Mouse (Mus musculus) MEL (cell line): ENCODE measurements around the gene Lrrk1. TPM values are rescaled to one million over a fixed set of nuclear protein-coding genes. Genes with fewer than 3 reads are reported as not detected.

Experiments used
- DNase-seq: peaks from one replicate; pipeline ENCODE4 v3.0.0; 2011; ENCODE audit warnings: low read depth, low spot score
- H3K27ac ChIP-seq: 2 replicates; pipeline ENCODE4 v1.5.1; 2012; ENCODE audit warnings: low read depth, mild to moderate bottlenecking, control low read depth, low read length, moderate library complexity; ENCODE audit not compliant: control insufficient read depth
- H3K27me3 ChIP-seq, 2 experiments: fragments of 150-350 bp in 1 of 2; sonication (generic) in 1 of 2; 2 replicates each; pipeline ENCODE4 v1.6.1; 2012; ENCODE audit warnings: low read length in 2 of 2, mild to moderate bottlenecking in 2 of 2, improper control_type of control experiment in 1 of 2, moderate library complexity in 1 of 2; ENCODE audit not compliant: insufficient read depth in 2 of 2, control insufficient read depth in 1 of 2
- H3K36me3 ChIP-seq, 2 experiments: 2 replicates each; pipeline ENCODE4 v1.6.1; 2012 to 2014; ENCODE audit warnings: low read length in 2 of 2, improper control_type of control experiment in 1 of 2, inconsistent platforms in 1 of 2, mild to moderate bottlenecking in 1 of 2; ENCODE audit not compliant: insufficient read depth in 2 of 2, control insufficient read depth in 1 of 2
- H3K4me1 ChIP-seq, 2 experiments: fragments of 150-350 bp in 1 of 2; sonication (generic) in 1 of 2; 2 replicates each; pipeline ENCODE4 v1.6.1; 2012; ENCODE audit warnings: low read length in 2 of 2, improper control_type of control experiment in 1 of 2, mild to moderate bottlenecking in 1 of 2; ENCODE audit not compliant: insufficient read depth in 2 of 2, control insufficient read depth in 1 of 2
- H3K4me3 ChIP-seq, 2 experiments: fragments of 150-350 bp in 1 of 2; sonication (generic) in 1 of 2; 2 replicates each; pipeline ENCODE4 v1.5.1; 2012; ENCODE audit warnings: low read depth in 2 of 2, low read length in 2 of 2, mild to moderate bottlenecking in 2 of 2, moderate library complexity in 2 of 2, control low read depth in 1 of 2, improper control_type of control experiment in 1 of 2; ENCODE audit not compliant: control insufficient read depth in 1 of 2, insufficient read depth in 1 of 2
- H3K79me2 ChIP-seq: 2 replicates; pipeline ENCODE4 v1.6.1; 2012; ENCODE audit warnings: mild to moderate bottlenecking, low read length, moderate library complexity; ENCODE audit not compliant: control insufficient read depth, poor library complexity, insufficient read depth
- H3K9ac ChIP-seq: 2 replicates; pipeline ENCODE4 v1.6.1; 2012; ENCODE audit warnings: low read depth, mild to moderate bottlenecking, control low read depth, low read length, moderate library complexity; ENCODE audit not compliant: control insufficient read depth, poor library complexity, severe bottlenecking
- H3K9me3 ChIP-seq: fragments of 150-350 bp; sonication (generic); replicated peaks from 2 replicates; pipeline ENCODE4 v1.6.1; 2012; ENCODE audit warnings: mild to moderate bottlenecking, low read length, improper control_type of control experiment, moderate library complexity; ENCODE audit not compliant: insufficient read depth
- BHLHE40 ChIP-seq: IDR thresholded peaks from 2 replicates; pipeline ENCODE4 v1.6.1; 2012; ENCODE audit warnings: low read depth, mild to moderate bottlenecking, inconsistent platforms, low read length, improper control_type of control experiment, borderline replicate concordance
- CHD1 ChIP-seq: IDR thresholded peaks from 2 replicates; pipeline ENCODE4 v1.6.1; 2012; ENCODE audit warnings: low read depth, mild to moderate bottlenecking, inconsistent platforms, low read length, improper control_type of control experiment
- CTCF ChIP-seq, 3 experiments: IDR thresholded peaks in 2 of 3; conservative IDR thresholded peaks in 1 of 3; 2 replicates each; pipeline ENCODE4 v1.5.1; 2011 to 2012; ENCODE audit warnings: low read length in 3 of 3, low read depth in 2 of 3, mild to moderate bottlenecking in 2 of 3, improper control_type of control experiment in 1 of 3, inconsistent platforms in 1 of 3, mixed read lengths in 1 of 3, moderate library complexity in 1 of 3; ENCODE audit not compliant: control insufficient read depth in 1 of 3, insufficient read depth in 1 of 3, poor library complexity in 1 of 3, severe bottlenecking in 1 of 3
- E2F4 ChIP-seq: IDR thresholded peaks from 2 replicates; pipeline ENCODE4 v1.6.1; 2011; ENCODE audit warnings: low read depth, low read length, improper control_type of control experiment, borderline replicate concordance
- EP300 ChIP-seq, 2 experiments: IDR thresholded peaks; 2 replicates each; pipeline ENCODE4 v1.6.1; 2011; ENCODE audit warnings: improper control_type of control experiment in 2 of 2, low read length in 2 of 2, low read depth in 1 of 2, mild to moderate bottlenecking in 1 of 2
- ETS1 ChIP-seq: IDR thresholded peaks from 2 replicates; pipeline ENCODE4 v1.6.1; 2012; ENCODE audit warnings: low read depth, mild to moderate bottlenecking, inconsistent platforms, low read length, improper control_type of control experiment, moderate library complexity
- GABPA ChIP-seq: IDR thresholded peaks from 2 replicates; pipeline ENCODE4 v1.6.1; 2012; ENCODE audit warnings: low read depth, mild to moderate bottlenecking, inconsistent platforms, low read length, improper control_type of control experiment, moderate library complexity
- GATA1 ChIP-seq: IDR thresholded peaks from 2 replicates; pipeline ENCODE4 v1.6.1; 2011; ENCODE audit warnings: low read depth, low read length, improper control_type of control experiment
- JUND ChIP-seq: IDR thresholded peaks from 2 replicates; pipeline ENCODE4 v1.6.1; 2011; ENCODE audit warnings: low read depth, mild to moderate bottlenecking, improper control_type of control experiment, low read length
- MAFK ChIP-seq: IDR thresholded peaks from 2 replicates; pipeline ENCODE4 v1.6.1; 2011; ENCODE audit warnings: low read depth, mild to moderate bottlenecking, low read length, improper control_type of control experiment, borderline replicate concordance
- MEF2A ChIP-seq: IDR thresholded peaks from 2 replicates; pipeline ENCODE4 v1.6.1; 2014; ENCODE audit warnings: low read depth, mild to moderate bottlenecking, inconsistent platforms, low read length, improper control_type of control experiment; ENCODE audit not compliant: poor library complexity, insufficient replicate concordance, severe bottlenecking; ENCODE audit errors: extremely low read depth
- NELFE ChIP-seq: IDR thresholded peaks from 2 replicates; pipeline ENCODE4 v1.6.1; 2011; ENCODE audit warnings: low read depth, low read length, improper control_type of control experiment
- POLR2A ChIP-seq, 2 experiments: IDR thresholded peaks; 2 replicates each; pipeline ENCODE4 v1.6.1; 2011 to 2012; ENCODE audit warnings: low read length in 2 of 2, mild to moderate bottlenecking in 2 of 2, control low read depth in 1 of 2, improper control_type of control experiment in 1 of 2, low read depth in 1 of 2, moderate library complexity in 1 of 2; ENCODE audit not compliant: control insufficient read depth in 1 of 2, insufficient read depth in 1 of 2, poor library complexity in 1 of 2
- POLR2AphosphoS2 ChIP-seq: IDR thresholded peaks from 2 replicates; pipeline ENCODE4 v1.6.1; 2011; ENCODE audit warnings: low read length, improper control_type of control experiment
- POLR2AphosphoS5 ChIP-seq: IDR thresholded peaks from 2 replicates; pipeline ENCODE4 v1.6.1; 2012; ENCODE audit warnings: low read depth, borderline replicate concordance, mild to moderate bottlenecking, inconsistent platforms, low read length, moderate library complexity, mixed read lengths
- RAD21 ChIP-seq: IDR thresholded peaks from 2 replicates; pipeline ENCODE4 v1.6.1; 2011; ENCODE audit warnings: mild to moderate bottlenecking, low read depth, low read length, improper control_type of control experiment
- RCOR1 ChIP-seq: IDR thresholded peaks from 2 replicates; pipeline ENCODE4 v1.6.1; 2012; ENCODE audit warnings: low read depth, mild to moderate bottlenecking, inconsistent platforms, low read length, improper control_type of control experiment
- SIN3A ChIP-seq: IDR thresholded peaks from 2 replicates; pipeline ENCODE4 v1.6.1; 2012; ENCODE audit warnings: low read length, improper control_type of control experiment, inconsistent platforms
- SMC3 ChIP-seq: IDR thresholded peaks from 2 replicates; pipeline ENCODE4 v1.6.1; 2011; ENCODE audit warnings: low read depth, low read length, improper control_type of control experiment
- TAL1 ChIP-seq: IDR thresholded peaks from 2 replicates; pipeline ENCODE4 v1.6.1; 2012; ENCODE audit warnings: mild to moderate bottlenecking, inconsistent platforms, low read length, moderate library complexity, mixed read lengths
- TCF12 ChIP-seq: IDR thresholded peaks from 2 replicates; pipeline ENCODE4 v1.6.1; 2014; ENCODE audit warnings: low read depth, mild to moderate bottlenecking, inconsistent platforms, low read length, improper control_type of control experiment, moderate library complexity
- UBTF ChIP-seq: IDR thresholded peaks from 2 replicates; pipeline ENCODE4 v1.6.1; 2012; ENCODE audit warnings: low read depth, mild to moderate bottlenecking, inconsistent platforms, low read length, improper control_type of control experiment, moderate library complexity, borderline replicate concordance; ENCODE audit not compliant: insufficient read depth
- USF1 ChIP-seq: IDR thresholded peaks from 2 replicates; pipeline ENCODE4 v1.6.1; 2014; ENCODE audit warnings: low read depth, mild to moderate bottlenecking, inconsistent platforms, low read length, improper control_type of control experiment, moderate library complexity
- ZKSCAN1 ChIP-seq: IDR thresholded peaks from 2 replicates; pipeline ENCODE4 v1.6.1; 2012; ENCODE audit warnings: low read depth, mild to moderate bottlenecking, inconsistent platforms, low read length, improper control_type of control experiment, moderate library complexity
- ZMIZ1 ChIP-seq: IDR thresholded peaks from 2 replicates; pipeline ENCODE4 v1.6.1; 2012; ENCODE audit warnings: low read depth, mild to moderate bottlenecking, inconsistent platforms, low read length, improper control_type of control experiment, moderate library complexity
- polyA plus RNA-seq, 2 experiments: library from polyadenylated mRNA; stranded (reverse) in 1 of 2; unstranded in 1 of 2; fragments of >175 nt in 1 of 2; fragments of >200 nt in 1 of 2; gene quantifications; 2 replicates each; pipeline versions ENCODE4 v1.2.1 to v1.2.4; 2012; ENCODE audit warnings: low replicate concordance in 2 of 2, low read depth in 1 of 2; ENCODE audit not compliant: insufficient read length in 2 of 2, insufficient read depth in 1 of 2, missing spikeins in 1 of 2
- total RNA-seq: library from RNA; depleted of rRNA; stranded (reverse); fragments of 300-350 nt; gene quantifications from 2 replicates; pipeline ENCODE4 v1.2.3, GENCODE M21; 2012

Gene Lrrk1
- total and polyA plus RNA-seq, 3 experiments = 9.1 to 19.1 TPM; not detected in 1

DNA sequence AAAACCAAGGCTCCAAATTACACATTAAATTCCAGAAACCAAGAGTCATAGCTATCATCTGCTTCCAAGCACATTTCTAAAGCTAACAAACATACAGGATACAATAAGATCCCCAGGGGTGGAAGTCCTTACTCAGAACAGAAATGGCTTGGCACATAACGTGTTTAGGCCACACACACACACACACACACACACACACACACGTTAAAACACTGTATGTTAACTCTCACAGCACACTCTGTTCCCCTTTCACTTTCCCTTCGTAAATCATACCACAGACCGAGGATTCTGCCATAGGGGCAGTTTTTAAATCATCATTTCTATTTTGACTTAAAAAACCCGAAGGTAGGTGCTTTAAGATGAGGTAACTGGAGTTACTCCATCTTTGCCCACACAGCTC lies 3.9 kb downstream of the Lrrk1 start:
- H3K36me3 ChIP-seq = peaks cover 0 to 3% of the 10 kb centered on the region in 2 experiments; a peak in 2 of 4 replicates
- H3K9me3 ChIP-seq = no peaks in the 10 kb centered on the region
- no peak overlapping the region for H3K4me3 ChIP-seq
- no peaks in the 10 kb centered on the region for H3K27me3 ChIP-seq
- H3K9ac ChIP-seq = no peak overlapping the region
- no peak overlapping the region for H3K27ac ChIP-seq
- DNase-seq = no peak
- H3K4me1 ChIP-seq = peaks cover 0 to 11% of the 10 kb centered on the region in 2 experiments; a peak in 2 of 4 replicates
- TF ChIP-seq POLR2AphosphoS2 (no peak), POLR2A (IDR thresholded peaks at IDR 0.05; ENCODE audit: control insufficient read depth in 1 of 2, insufficient read depth in 1 of 2, low read depth in 1 of 2, low read length in 2 of 2, poor library complexity in 1 of 2) (no peak), POLR2AphosphoS5 (no peak), USF1 (no peak), ETS1 (no peak), UBTF (no peak), BHLHE40 (no peak), GATA1 (no peak), CHD1 (no peak), ZMIZ1 (no peak), GABPA (no peak), RAD21 (no peak), RCOR1 (no peak), ZKSCAN1 (no peak), CTCF (IDR thresholded peaks at IDR 0.05 in 2 of 3, conservative IDR thresholded peaks at IDR 0.05 in 1 of 3; ENCODE audit: control insufficient read depth in 1 of 3, insufficient read depth in 1 of 3, low read depth in 2 of 3, low read length in 3 of 3, poor library complexity in 1 of 3, severe bottlenecking in 1 of 3) (no peak), TCF12 (no peak)
- H3K79me2 ChIP-seq = peaks cover 15% of the 10 kb centered on the region

DNA sequence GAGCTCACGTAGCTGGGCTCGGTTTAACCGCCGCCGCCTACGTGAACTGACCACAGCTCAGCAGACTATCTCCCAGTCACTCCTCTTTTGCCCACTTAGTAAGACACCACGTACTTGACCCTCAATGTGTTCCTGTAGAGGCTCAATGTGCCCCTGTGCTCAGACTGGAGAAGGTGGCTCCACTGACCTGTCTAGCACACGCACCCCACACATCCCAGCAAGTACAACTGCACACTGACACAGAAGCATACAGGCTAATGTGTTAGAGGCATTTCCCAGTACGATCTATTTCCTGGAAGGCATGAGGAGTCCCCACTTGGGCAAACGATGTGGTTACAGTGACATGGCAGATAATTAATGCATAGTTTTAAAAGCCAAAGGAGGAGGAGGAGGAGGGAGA lies 11.6 kb downstream of the Lrrk1 start:
- Histone ChIP-seq H3K4me3 (no peak overlapping the region), H3K9me3 (no peaks in the 10 kb centered on the region), H3K9ac (no peak overlapping the region), H3K27ac (no peak overlapping the region), H3K27me3 (no peaks in the 10 kb centered on the region), H3K4me1 (no peaks in the 10 kb centered on the region), H3K36me3 (no peaks in the 10 kb centered on the region; a peak in 1 of 4 replicates), H3K79me2 (0 out of 2 replicates have a peak, but pooled peaks cover under 1% of the 10 kb centered on the region)
- DNase-seq = no peak
- TF ChIP-seq POLR2A (IDR thresholded peaks at IDR 0.05; ENCODE audit: control insufficient read depth in 1 of 2, insufficient read depth in 1 of 2, low read depth in 1 of 2, low read length in 2 of 2, poor library complexity in 1 of 2) (no peak), MEF2A (no peak), TCF12 (no peak), NELFE (no peak), MAFK (no peak), POLR2AphosphoS5 (no peak), RCOR1 (no peak), POLR2AphosphoS2 (no peak), TAL1 (no peak), CHD1 (no peak), GATA1 (no peak), SIN3A (no peak), E2F4 (no peak), ZMIZ1 (no peak), JUND (no peak), SMC3 (no peak), EP300 (IDR thresholded peaks at IDR 0.05; ENCODE audit: low read depth in 1 of 2, low read length in 2 of 2) (no peak), CTCF (IDR thresholded peaks at IDR 0.05 in 2 of 3, conservative IDR thresholded peaks at IDR 0.05 in 1 of 3; ENCODE audit: control insufficient read depth in 1 of 3, insufficient read depth in 1 of 3, low read depth in 2 of 3, low read length in 3 of 3, poor library complexity in 1 of 3, severe bottlenecking in 1 of 3) (no peak)
